Mouse (Mus musculus) limb, embryonic 14.5 days (tissue): Measurements from ENCODE around the gene Vat1l. TPM values are rescaled to one million over a fixed set of nuclear protein-coding genes. Genes with fewer than 3 reads are reported as not detected.

Experiments
- ATAC-seq: fragments of 200-750 bp; cut with Nextera tagmentation; 2 replicates; pipeline ENCODE4 v1.8.0; 2017; ENCODE audit warnings: low read depth, moderate number of reproducible peaks, moderate TSS enrichment; ENCODE audit not compliant: low FRiP score
- DNase-seq: peaks from one replicate; pipeline ENCODE4 v3.0.0-alpha.2; 2015; ENCODE audit warnings: low spot score
- H3K27ac ChIP-seq: fragments of 300-500 bp; sonication (generic); replicated peaks from 2 replicates; pipeline ENCODE4 v1.5.1; 2014; ENCODE audit warnings: low read depth, mild to moderate bottlenecking, low read length, moderate library complexity, mixed read lengths
- H3K27me3 ChIP-seq: fragments of 300-500 bp; sonication (generic); 2 replicates; pipeline ENCODE4 v1.6.1; 2014; ENCODE audit warnings: low read length, mixed read lengths; ENCODE audit not compliant: control insufficient read depth, insufficient read depth
- H3K36me3 ChIP-seq: fragments of 300-500 bp; sonication (generic); 2 replicates; pipeline ENCODE4 v1.6.1; 2014; ENCODE audit warnings: mild to moderate bottlenecking, low read length, moderate library complexity, mixed read lengths; ENCODE audit not compliant: control insufficient read depth, insufficient read depth
- H3K4me1 ChIP-seq: fragments of 300-500 bp; sonication (generic); 2 replicates; pipeline ENCODE4 v1.6.1; 2014; ENCODE audit warnings: antibody characterized with exemption, low read length, mixed read lengths; ENCODE audit not compliant: control insufficient read depth, insufficient read depth
- H3K4me2 ChIP-seq: fragments of 300-500 bp; sonication (generic); replicated peaks from 2 replicates; pipeline ENCODE4 v1.6.1; 2014; ENCODE audit warnings: low read depth, mild to moderate bottlenecking, low read length, moderate library complexity; ENCODE audit not compliant: severe bottlenecking
- H3K4me3 ChIP-seq: fragments of 300-500 bp; sonication (generic); replicated peaks from 2 replicates; pipeline ENCODE4 v1.5.1; 2014; ENCODE audit warnings: low read length
- H3K9ac ChIP-seq: fragments of 300-500 bp; sonication (generic); 2 replicates; pipeline ENCODE4 v1.6.1; 2014; ENCODE audit warnings: mild to moderate bottlenecking, low read depth, low read length, moderate library complexity; ENCODE audit not compliant: severe bottlenecking
- H3K9me3 ChIP-seq: fragments of 300-500 bp; sonication (generic); 2 replicates; pipeline ENCODE4 v1.6.1; 2016; ENCODE audit warnings: low read length; ENCODE audit not compliant: control insufficient read depth
- POLR2A ChIP-seq: fragments of 200-500 bp; IDR thresholded peaks from 2 replicates; pipeline ENCODE4 v1.8.0; 2012; ENCODE audit warnings: inconsistent platforms, mild to moderate bottlenecking, moderate library complexity, borderline replicate concordance; ENCODE audit not compliant: insufficient read depth, insufficient read length; ENCODE audit errors: extremely low read depth
- WGBS: fragments of 180-500 bp; shearing (Covaris S2); extraction: QIAGEN DNeasy Blood & Tissue Kit; methylation state at CpG from one replicate; pipeline ENCODE4 v1.1.7; 2014; 5-methylcytosine and 5-hydroxymethylcytosine counted together
- polyA plus RNA-seq, 2 experiments: library from polyadenylated mRNA; depleted of rRNA in 1 of 2; stranded (reverse) in 1 of 2; unstranded in 1 of 2; fragments of >200 nt; fragmentation: Nextera tagmentation in 1 of 2; extraction: Ambion mirVana in 1 of 2; gene quantifications; 2 replicates each; pipeline versions ENCODE4 v1.2.1 to v1.2.3; 2012 to 2014

Vat1l gene
- polyA plus RNA-seq, 2 experiments, result 3.9 to 9.9 TPM

DNA sequence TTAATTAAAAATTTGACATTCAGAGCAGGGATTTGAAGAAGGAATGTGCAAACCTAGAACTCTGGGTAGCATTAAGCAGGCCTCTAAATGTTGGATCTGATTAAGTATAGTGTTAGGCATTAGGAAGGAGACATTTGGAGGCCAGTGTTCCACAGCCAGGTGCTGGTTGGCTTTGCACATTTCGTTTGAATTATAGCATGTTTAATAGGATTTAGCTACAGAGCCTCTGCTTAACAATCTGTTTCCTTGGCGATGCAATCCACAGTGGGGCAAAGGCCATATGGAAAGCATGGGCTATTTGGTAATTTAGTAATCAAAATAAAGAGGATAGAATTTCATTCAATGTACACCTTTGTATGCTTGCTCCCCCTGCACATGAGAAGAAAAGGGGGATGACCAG, 39.7 kb upstream of the Vat1l start:
- Histone ChIP-seq H3K4me2 (no peak overlapping the region), H3K27me3 (no peaks in the 10 kb centered on the region), H3K36me3 (no peaks in the 10 kb centered on the region), H3K4me3 (no peak overlapping the region), H3K27ac (no peak overlapping the region), H3K9me3 (no peaks in the 10 kb centered on the region), H3K4me1 (no peaks in the 10 kb centered on the region), H3K9ac (no peak overlapping the region)
- DNase-seq (no peak), ATAC-seq (no peak)
- WGBS, result 20% methylated on average over 2 of the region's 2 CpGs
- no peak for TF ChIP-seq POLR2A

DNA sequence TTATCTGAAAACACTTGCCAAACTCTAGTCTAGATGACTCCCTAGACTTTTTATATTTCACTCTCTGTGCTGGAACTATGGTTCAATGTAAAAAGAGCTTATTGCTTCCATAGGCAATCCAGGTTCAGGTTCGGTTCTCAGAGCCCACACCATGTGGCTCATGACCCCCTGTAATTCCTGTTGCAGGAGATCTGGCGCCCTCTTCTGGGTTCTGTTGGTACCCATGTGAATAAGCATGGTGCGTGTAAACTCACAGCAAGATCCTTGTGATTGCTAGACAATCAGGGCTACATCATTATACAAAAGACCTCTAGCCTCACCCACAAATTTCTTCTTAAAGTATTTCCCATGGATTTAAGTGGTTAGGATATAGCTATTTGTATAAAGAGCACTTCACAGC, 28.7 kb upstream of the Vat1l start:
- Histone ChIP-seq H3K27me3 (no peaks in the 10 kb centered on the region), H3K4me1 (no peaks in the 10 kb centered on the region), H3K4me3 (no peak overlapping the region), H3K27ac (no peak overlapping the region), H3K4me2 (no peak overlapping the region), H3K36me3 (no peaks in the 10 kb centered on the region), H3K9me3 (no peaks in the 10 kb centered on the region), H3K9ac (no peak overlapping the region)
- no peak for TF ChIP-seq POLR2A
- no peak for ATAC-seq
- no peak for DNase-seq
- 66% methylated on average over 3 of the region's 3 CpGs for WGBS

DNA sequence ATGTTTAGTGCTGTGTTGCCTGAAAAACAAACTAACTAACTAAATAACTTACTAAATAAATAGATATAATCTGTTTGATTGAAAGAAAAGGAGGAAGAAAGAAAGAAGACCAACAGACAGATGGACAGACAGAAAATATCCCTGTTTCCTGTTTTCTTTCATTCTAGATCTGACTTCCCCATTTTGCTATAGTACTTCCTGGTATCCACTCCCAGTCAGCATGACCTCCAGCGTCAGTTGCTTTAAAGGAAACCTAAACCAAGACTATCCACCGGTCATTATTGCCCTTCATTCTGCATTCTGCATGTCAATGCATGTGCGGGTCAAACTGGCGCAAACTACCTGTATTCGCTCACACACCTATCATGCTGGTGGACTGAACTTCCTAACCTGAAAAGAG, 12.1 kb upstream of the Vat1l start:
- WGBS, result 79% methylated on average over 5 of the region's 5 CpGs
- Histone ChIP-seq H3K9me3 (no peaks in the 10 kb centered on the region), H3K36me3 (no peaks in the 10 kb centered on the region), H3K9ac (no peak overlapping the region), H3K4me3 (no peak overlapping the region), H3K27ac (no peak overlapping the region), H3K4me1 (no peaks in the 10 kb centered on the region), H3K27me3 (no peaks in the 10 kb centered on the region), H3K4me2 (no peak overlapping the region)
- no peak for TF ChIP-seq POLR2A
- ATAC-seq (no peak), DNase-seq (no peak)

DNA sequence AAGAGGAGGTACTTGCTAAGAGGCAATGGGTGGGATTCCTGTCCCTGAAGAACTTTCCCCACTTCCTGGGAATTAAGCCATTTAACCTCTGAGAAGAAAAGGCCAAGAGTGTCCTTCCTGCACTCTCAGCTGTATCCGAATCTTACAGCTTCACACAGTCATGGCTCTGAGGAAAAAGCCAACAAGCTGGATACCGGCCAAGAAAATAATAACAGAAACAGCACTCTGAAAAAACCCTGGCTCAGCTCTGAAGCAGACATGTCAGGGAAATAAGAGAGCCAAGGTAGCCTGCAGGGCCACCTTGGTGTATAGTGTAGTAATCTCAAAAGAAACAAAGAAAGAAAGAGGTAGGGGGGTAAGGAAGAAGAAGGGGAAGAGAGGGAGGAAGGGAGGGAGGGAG, 6.4 kb upstream of the Vat1l start:
- DNase-seq, result peak; percentile 19
- no peak overlapping the region for H3K27ac ChIP-seq
- H3K27me3 ChIP-seq, result peaks cover 10% of the 10 kb centered on the region; the same call in 1 of the 2 replicates
- TF ChIP-seq POLR2A, result no peak
- no peak overlapping the region for H3K4me2 ChIP-seq
- no peak for ATAC-seq
- no peaks in the 10 kb centered on the region for H3K4me1 ChIP-seq
- no peak overlapping the region for H3K9ac ChIP-seq
- H3K4me3 ChIP-seq, result no peak overlapping the region
- 37% methylated on average over 2 of the region's 2 CpGs for WGBS
- H3K36me3 ChIP-seq, result no peaks in the 10 kb centered on the region
- H3K9me3 ChIP-seq, result no peaks in the 10 kb centered on the region

DNA sequence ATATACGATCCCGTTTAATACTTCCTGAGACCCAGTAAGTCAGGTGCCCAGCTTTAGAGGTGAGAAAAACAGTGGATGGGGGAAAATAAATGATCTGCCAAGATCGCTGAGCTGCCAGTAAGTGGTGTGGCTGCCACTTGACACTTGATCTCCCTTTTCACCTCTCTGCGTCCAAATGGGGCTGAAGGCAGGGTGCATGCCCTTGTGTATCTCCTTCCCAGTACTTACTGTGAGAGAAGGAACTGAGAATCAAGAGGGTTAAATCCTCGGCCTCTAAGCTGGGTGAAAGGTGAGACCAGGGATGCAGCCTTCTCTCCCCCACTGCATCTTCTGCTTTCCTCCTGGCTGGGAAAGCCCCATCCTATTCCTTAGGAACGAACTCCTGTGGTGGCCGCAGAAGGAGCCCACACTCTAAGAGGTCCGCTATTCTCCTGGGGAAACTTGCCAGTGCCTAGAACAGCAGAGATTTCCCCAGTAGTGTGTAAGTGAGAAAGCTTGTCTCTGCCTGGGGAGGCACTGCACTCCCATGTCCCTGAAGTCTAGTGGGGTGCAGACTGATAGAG, 1.1 kb downstream of the Vat1l start:
- ATAC-seq (no peak), DNase-seq (no peak)
- Histone ChIP-seq H3K9me3 (no peaks in the 10 kb centered on the region; the same call in 1 of the 2 replicates), H3K9ac (peak overlapping the region; percentile 22; the same call in 1 of the 2 replicates), H3K27ac (no peak overlapping the region), H3K27me3 (peaks cover 28% of the 10 kb centered on the region), H3K4me3 (peak overlapping the region; percentile 53), H3K4me2 (peak overlapping the region; percentile 88), H3K4me1 (0 out of 2 replicates have a peak, but pooled peaks cover 4% of the 10 kb centered on the region), H3K36me3 (no peaks in the 10 kb centered on the region)
- 1% methylated on average over 8 of the region's 8 CpGs for WGBS
- TF ChIP-seq POLR2A, result no peak

DNA sequence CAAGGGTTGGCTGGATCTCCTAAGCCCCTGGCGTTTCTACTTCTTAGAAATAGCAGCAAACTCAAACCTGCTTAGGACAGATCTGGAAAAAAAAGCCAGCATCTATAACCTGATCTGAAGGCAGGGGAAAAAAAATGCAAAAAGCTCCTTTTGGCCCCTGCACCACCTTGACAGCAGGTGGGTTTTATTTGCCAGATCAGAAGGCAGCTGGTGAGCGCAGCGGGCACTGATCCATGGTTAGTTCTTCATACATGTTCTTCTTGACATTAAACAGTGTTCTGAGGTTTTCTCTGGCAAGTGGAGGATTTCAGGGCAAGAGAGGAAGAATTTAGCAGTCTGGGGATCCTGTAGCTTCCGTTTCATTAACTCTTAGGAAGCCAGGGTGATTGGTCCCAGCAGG, 1.6 kb downstream of the Vat1l start:
- WGBS, result 31% methylated on average over 4 of the region's 4 CpGs
- Histone ChIP-seq H3K9ac (no peak overlapping the region), H3K27me3 (peaks cover 28% of the 10 kb centered on the region), H3K36me3 (no peaks in the 10 kb centered on the region), H3K9me3 (no peaks in the 10 kb centered on the region; the same call in 1 of the 2 replicates), H3K4me1 (0 out of 2 replicates have a peak, but pooled peaks cover 4% of the 10 kb centered on the region), H3K4me2 (no peak overlapping the region), H3K27ac (no peak overlapping the region), H3K4me3 (peak overlapping the region; percentile 53; the same call in 1 of the 2 replicates)
- DNase-seq, result no peak
- no peak for TF ChIP-seq POLR2A
- no peak for ATAC-seq
